Mouse (Mus musculus): Measurements from ENCODE around the gene Eif2b5. TPM values are rescaled to one million over a fixed set of nuclear protein-coding genes. Genes with fewer than 3 reads are reported as not detected.

The Eif2b5 gene
- polyA plus RNA-seq, 1 experiment from 2014 or later: 76.0 TPM

- Histone ChIP-seq H3K27me3 (ENCODE audit: insufficient read depth, low read length) (no peaks in the 10 kb centered on the region), H3K4me2 (ENCODE audit: low read length) (no peak overlapping the region), H3K36me3 (ENCODE audit: insufficient read depth, low read length) (no peaks in the 10 kb centered on the region), H3K27ac (no peak overlapping the region), H3K4me1 (replicated peaks; ENCODE audit: insufficient read depth, low read length) (no peaks in the 10 kb centered on the region), H3K9me3 (replicated peaks; ENCODE audit: low read length) (no peaks in the 10 kb centered on the region), H3K4me3 (replicated peaks; ENCODE audit: low read depth, low read length) (no peak overlapping the region), H3K9ac (ENCODE audit: low read depth, low read length) (no peak overlapping the region)
- ATAC-seq (replicated peaks; ENCODE audit: low FRiP score, low read depth): no peak
- 87% methylated on average over 2 of the region's 2 CpGs for WGBS
- TF ChIP-seq CTCF (IDR thresholded peaks at IDR 0.05; ENCODE audit: low read depth): no peak
- no peak for DNase-seq (ENCODE audit: low spot score)
Measured at GRCm38 (mm10) chr16:20470981-20471380, 27.6 kb upstream of the Eif2b5 start.

- H3K27ac ChIP-seq: no peak overlapping the region
- no peak overlapping the region for H3K9ac ChIP-seq (ENCODE audit: low read depth, low read length)
- no peak overlapping the region for H3K4me3 ChIP-seq (replicated peaks; ENCODE audit: low read depth, low read length)
- no peak for TF ChIP-seq CTCF (IDR thresholded peaks at IDR 0.05; ENCODE audit: low read depth)
- 100% methylated on average over 1 of the region's 1 CpGs for WGBS
- H3K27me3 ChIP-seq (ENCODE audit: insufficient read depth, low read length): no peaks in the 10 kb centered on the region
- no peak overlapping the region for H3K4me2 ChIP-seq (ENCODE audit: low read length)
- ATAC-seq (replicated peaks; ENCODE audit: low FRiP score, low read depth) (no peak), DNase-seq (ENCODE audit: low spot score) (no peak)
- H3K9me3 ChIP-seq (replicated peaks; ENCODE audit: low read length): no peaks in the 10 kb centered on the region
- H3K4me1 ChIP-seq (replicated peaks; ENCODE audit: insufficient read depth, low read length): no peaks in the 10 kb centered on the region
- H3K36me3 ChIP-seq (ENCODE audit: insufficient read depth, low read length): no peaks in the 10 kb centered on the region
Measured at GRCm38 (mm10) chr16:20471686-20472085, 26.9 kb upstream of the Eif2b5 start.

- no peak for TF ChIP-seq CTCF (IDR thresholded peaks at IDR 0.05; ENCODE audit: low read depth)
- Histone ChIP-seq H3K4me3 (replicated peaks; ENCODE audit: low read depth, low read length) (no peak overlapping the region), H3K4me1 (replicated peaks; ENCODE audit: insufficient read depth, low read length) (no peaks in the 10 kb centered on the region), H3K9ac (ENCODE audit: low read depth, low read length) (no peak overlapping the region), H3K27ac (no peak overlapping the region), H3K4me2 (ENCODE audit: low read length) (no peak overlapping the region), H3K27me3 (ENCODE audit: insufficient read depth, low read length) (no peaks in the 10 kb centered on the region), H3K9me3 (replicated peaks; ENCODE audit: low read length) (no peaks in the 10 kb centered on the region), H3K36me3 (ENCODE audit: insufficient read depth, low read length) (no peaks in the 10 kb centered on the region)
- ATAC-seq (replicated peaks; ENCODE audit: low FRiP score, low read depth): no peak
- no peak for DNase-seq (ENCODE audit: low spot score)
- 89% methylated on average over 1 of the region's 1 CpGs for WGBS
Measured at GRCm38 (mm10) chr16:20473748-20474147, 24.9 kb upstream of the Eif2b5 start.

GRCm38 (mm10) chr16:20474211-20474610 lies 24.4 kb upstream of the Eif2b5 start:
- Histone ChIP-seq H3K9ac (ENCODE audit: low read depth, low read length) (no peak overlapping the region), H3K4me1 (replicated peaks; ENCODE audit: insufficient read depth, low read length) (no peaks in the 10 kb centered on the region), H3K4me3 (replicated peaks; ENCODE audit: low read depth, low read length) (no peak overlapping the region), H3K9me3 (replicated peaks; ENCODE audit: low read length) (no peaks in the 10 kb centered on the region), H3K27me3 (ENCODE audit: insufficient read depth, low read length) (no peaks in the 10 kb centered on the region), H3K36me3 (ENCODE audit: insufficient read depth, low read length) (no peaks in the 10 kb centered on the region), H3K27ac (no peak overlapping the region), H3K4me2 (ENCODE audit: low read length) (no peak overlapping the region)
- TF ChIP-seq CTCF (IDR thresholded peaks at IDR 0.05; ENCODE audit: low read depth): no peak
- ATAC-seq (replicated peaks; ENCODE audit: low FRiP score, low read depth): no peak
- DNase-seq (ENCODE audit: low spot score): no peak
- WGBS: 88% methylated on average over 8 of the region's 8 CpGs

GRCm38 (mm10) chr16:20474786-20475185 lies 23.8 kb upstream of the Eif2b5 start:
- Histone ChIP-seq H3K9ac (ENCODE audit: low read depth, low read length) (no peak overlapping the region), H3K27ac (no peak overlapping the region), H3K36me3 (ENCODE audit: insufficient read depth, low read length) (no peaks in the 10 kb centered on the region), H3K4me2 (ENCODE audit: low read length) (no peak overlapping the region), H3K9me3 (replicated peaks; ENCODE audit: low read length) (no peaks in the 10 kb centered on the region), H3K4me1 (replicated peaks; ENCODE audit: insufficient read depth, low read length) (no peaks in the 10 kb centered on the region), H3K4me3 (replicated peaks; ENCODE audit: low read depth, low read length) (no peak overlapping the region), H3K27me3 (ENCODE audit: insufficient read depth, low read length) (no peaks in the 10 kb centered on the region)
- DNase-seq (ENCODE audit: low spot score) (no peak), ATAC-seq (replicated peaks; ENCODE audit: low FRiP score, low read depth) (no peak)
- WGBS: 84% methylated on average over 6 of the region's 6 CpGs
- no peak for TF ChIP-seq CTCF (IDR thresholded peaks at IDR 0.05; ENCODE audit: low read depth)

GRCm38 (mm10) chr16:20475335-20475734 lies 23.3 kb upstream of the Eif2b5 start:
- WGBS: 100% methylated on average over 1 of the region's 1 CpGs
- DNase-seq (ENCODE audit: low spot score) (no peak), ATAC-seq (replicated peaks; ENCODE audit: low FRiP score, low read depth) (no peak)
- no peaks in the 10 kb centered on the region for H3K9me3 ChIP-seq (replicated peaks; ENCODE audit: low read length)
- H3K9ac ChIP-seq (ENCODE audit: low read depth, low read length): no peak overlapping the region
- no peaks in the 10 kb centered on the region for H3K4me1 ChIP-seq (replicated peaks; ENCODE audit: insufficient read depth, low read length)
- no peak overlapping the region for H3K4me3 ChIP-seq (replicated peaks; ENCODE audit: low read depth, low read length)
- no peaks in the 10 kb centered on the region for H3K36me3 ChIP-seq (ENCODE audit: insufficient read depth, low read length)
- no peak overlapping the region for H3K27ac ChIP-seq
- no peak overlapping the region for H3K4me2 ChIP-seq (ENCODE audit: low read length)
- no peak for TF ChIP-seq CTCF (IDR thresholded peaks at IDR 0.05; ENCODE audit: low read depth)
- no peaks in the 10 kb centered on the region for H3K27me3 ChIP-seq (ENCODE audit: insufficient read depth, low read length)

GRCm38 (mm10) chr16:20476857-20477256 lies 21.8 kb upstream of the Eif2b5 start:
- DNase-seq (ENCODE audit: low spot score): peak; percentile 19
- H3K4me3 ChIP-seq (replicated peaks; ENCODE audit: low read depth, low read length): no peak overlapping the region
- WGBS: 26% methylated on average over 1 of the region's 1 CpGs
- H3K36me3 ChIP-seq (ENCODE audit: insufficient read depth, low read length): no peaks in the 10 kb centered on the region
- no peak overlapping the region for H3K9ac ChIP-seq (ENCODE audit: low read depth, low read length)
- H3K4me2 ChIP-seq (ENCODE audit: low read length): no peak overlapping the region
- H3K27me3 ChIP-seq (ENCODE audit: insufficient read depth, low read length): no peaks in the 10 kb centered on the region
- no peak overlapping the region for H3K27ac ChIP-seq
- no peaks in the 10 kb centered on the region for H3K4me1 ChIP-seq (replicated peaks; ENCODE audit: insufficient read depth, low read length)
- H3K9me3 ChIP-seq (replicated peaks; ENCODE audit: low read length): no peaks in the 10 kb centered on the region
- no peak for TF ChIP-seq CTCF (IDR thresholded peaks at IDR 0.05; ENCODE audit: low read depth)
- no peak for ATAC-seq (replicated peaks; ENCODE audit: low FRiP score, low read depth)
